Mouse (Mus musculus): ENCODE data around the gene Sdccag8. TPM values are rescaled to one million over a fixed set of nuclear protein-coding genes. Genes with fewer than 3 reads are reported as not detected.

The Sdccag8 gene
- polyA plus RNA-seq, 1 experiment from 2014 or later, result 15.6 TPM

DNA sequence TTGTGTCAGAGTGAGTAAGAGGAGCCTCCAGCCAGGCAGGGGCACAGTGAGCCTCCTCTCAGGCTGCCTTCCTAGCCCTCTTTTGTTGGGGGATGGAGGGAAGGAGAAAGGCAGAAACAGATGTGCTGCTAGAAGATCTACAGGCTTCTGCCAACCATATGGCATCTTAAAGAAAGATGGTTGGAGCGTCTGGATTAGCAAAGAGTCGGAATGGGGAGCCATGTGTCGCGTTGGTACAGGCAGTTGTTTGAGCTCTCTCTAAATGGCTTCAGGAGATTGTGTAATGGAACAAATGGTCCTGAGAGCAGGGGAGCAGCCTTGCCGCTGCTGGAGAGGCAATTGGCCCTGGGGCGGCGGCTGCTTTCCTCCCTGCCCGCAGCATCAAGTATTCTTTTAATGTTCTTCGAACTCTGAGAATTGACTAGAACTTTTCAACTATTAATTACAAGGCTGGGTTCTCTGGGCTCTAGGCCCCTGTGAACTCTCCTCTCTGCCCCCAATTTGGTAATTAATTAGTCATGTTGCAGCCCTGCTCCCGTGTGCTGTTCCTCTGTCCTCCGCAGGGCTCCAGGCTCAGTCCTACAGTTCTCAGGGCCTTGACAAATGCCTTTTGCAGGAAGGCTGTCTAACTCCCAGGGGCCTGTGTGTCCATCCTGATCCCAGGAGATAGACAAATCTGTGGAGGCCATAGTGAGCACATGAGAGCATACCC lies 180.4 kb downstream of the Sdccag8 start:
- Histone ChIP-seq H3K27ac (no peak overlapping the region), H3K9ac (no peak overlapping the region), H3K36me3 (no peaks in the 10 kb centered on the region), H3K4me1 (peaks cover 16% of the 10 kb centered on the region; the same call in 1 of the 2 replicates), H3K27me3 (replicated peaks) (no peaks in the 10 kb centered on the region), H3K4me2 (no peak overlapping the region), H3K4me3 (replicated peaks) (no peak overlapping the region), H3K9me3 (no peaks in the 10 kb centered on the region)
- 56% methylated on average over 11 of the region's 11 CpGs for WGBS
- no peak for ATAC-seq (ENCODE audit: insufficient read depth, low FRiP score, low read depth)

DNA sequence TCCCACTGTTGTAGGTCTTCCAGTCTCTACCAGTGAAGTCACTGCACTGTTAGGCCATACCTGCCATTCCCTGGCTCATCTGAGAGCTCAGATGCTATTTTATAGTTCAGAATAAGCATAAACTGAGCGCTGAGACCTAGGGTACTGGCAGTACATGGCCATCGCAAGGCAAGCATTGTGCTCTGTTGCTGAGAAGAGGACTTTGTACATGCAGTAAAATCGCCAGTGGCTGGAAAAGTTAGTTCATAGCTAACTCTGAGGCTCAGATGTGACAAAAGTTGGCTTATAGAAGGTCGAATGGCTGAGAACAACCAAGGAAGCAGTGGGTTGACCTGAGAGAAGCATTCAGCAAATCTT lies 180.9 kb downstream of the Sdccag8 start:
- Histone ChIP-seq H3K27me3 (replicated peaks) (no peaks in the 10 kb centered on the region), H3K4me3 (replicated peaks) (no peak overlapping the region), H3K9me3 (no peaks in the 10 kb centered on the region), H3K4me2 (no peak overlapping the region), H3K4me1 (peaks cover 16% of the 10 kb centered on the region; the same call in 1 of the 2 replicates), H3K36me3 (no peaks in the 10 kb centered on the region), H3K9ac (no peak overlapping the region), H3K27ac (no peak overlapping the region)
- ATAC-seq (ENCODE audit: insufficient read depth, low FRiP score, low read depth), result no peak
- WGBS, result 86% methylated on average over 4 of the region's 4 CpGs

DNA sequence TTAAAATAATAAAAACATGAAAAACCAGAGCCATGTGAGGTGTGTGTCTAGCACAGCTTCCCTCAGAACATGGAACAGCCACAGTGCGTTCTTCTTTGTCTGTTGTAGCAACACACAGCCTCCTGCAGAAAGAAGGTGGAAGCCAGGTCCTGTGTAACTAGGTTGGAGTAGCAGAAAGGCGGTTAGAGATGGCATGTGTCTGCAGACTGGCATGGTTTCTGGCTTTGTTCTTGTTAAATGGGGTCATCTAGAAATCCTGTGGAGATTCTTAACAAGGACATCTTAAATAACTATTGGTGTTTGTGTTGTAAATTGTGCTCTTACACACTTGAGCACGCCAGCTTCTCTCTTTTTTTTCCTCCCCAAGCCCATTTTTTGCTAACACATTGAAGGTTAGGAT lies 181.7 kb downstream of the Sdccag8 start:
- H3K4me3 ChIP-seq (replicated peaks), result no peak overlapping the region
- H3K27me3 ChIP-seq (replicated peaks), result no peaks in the 10 kb centered on the region
- no peak overlapping the region for H3K4me2 ChIP-seq
- ATAC-seq (ENCODE audit: insufficient read depth, low FRiP score, low read depth), result no peak
- 85% methylated on average over 3 of the region's 3 CpGs for WGBS
- peaks cover 16% of the 10 kb centered on the region; the same call in 1 of the 2 replicates for H3K4me1 ChIP-seq
- H3K36me3 ChIP-seq, result no peaks in the 10 kb centered on the region
- H3K27ac ChIP-seq, result no peak overlapping the region
- H3K9me3 ChIP-seq, result no peaks in the 10 kb centered on the region
- H3K9ac ChIP-seq, result no peak overlapping the region

- WGBS, result 42% methylated on average over 16 of the region's 16 CpGs
- no peak overlapping the region for H3K4me2 ChIP-seq
- H3K27me3 ChIP-seq (replicated peaks), result no peaks in the 10 kb centered on the region
- peaks cover 16% of the 10 kb centered on the region; the same call in 1 of the 2 replicates for H3K4me1 ChIP-seq
- H3K9me3 ChIP-seq, result no peaks in the 10 kb centered on the region
- no peak overlapping the region for H3K9ac ChIP-seq
- no peak for ATAC-seq (ENCODE audit: insufficient read depth, low FRiP score, low read depth)
- no peak overlapping the region for H3K27ac ChIP-seq
- H3K36me3 ChIP-seq, result no peaks in the 10 kb centered on the region
- H3K4me3 ChIP-seq (replicated peaks), result no peak overlapping the region
Measured at GRCm38 (mm10) chr1:176996630-176997201, 182.3 kb downstream of the Sdccag8 start.

GRCm38 (mm10) chr1:176997254-176997653 lies 182.8 kb downstream of the Sdccag8 start:
- Histone ChIP-seq H3K4me3 (replicated peaks) (no peak overlapping the region), H3K4me2 (no peak overlapping the region), H3K9ac (no peak overlapping the region), H3K27me3 (replicated peaks) (no peaks in the 10 kb centered on the region), H3K9me3 (no peaks in the 10 kb centered on the region), H3K4me1 (peaks cover 16% of the 10 kb centered on the region; the same call in 1 of the 2 replicates), H3K36me3 (no peaks in the 10 kb centered on the region), H3K27ac (no peak overlapping the region)
- ATAC-seq (ENCODE audit: insufficient read depth, low FRiP score, low read depth), result no peak
- 68% methylated on average over 6 of the region's 6 CpGs for WGBS

GRCm38 (mm10) chr1:176997711-176998689 lies 183.5 kb downstream of the Sdccag8 start:
- no peaks in the 10 kb centered on the region for H3K9me3 ChIP-seq
- peaks cover 16% of the 10 kb centered on the region; the same call in 1 of the 2 replicates for H3K4me1 ChIP-seq
- H3K27me3 ChIP-seq (replicated peaks), result no peaks in the 10 kb centered on the region
- WGBS, result 58% methylated on average over 33 of the region's 33 CpGs
- peak; percentile 67 for ATAC-seq (ENCODE audit: insufficient read depth, low FRiP score, low read depth)
- H3K27ac ChIP-seq, result no peak overlapping the region
- no peaks in the 10 kb centered on the region for H3K36me3 ChIP-seq
- H3K9ac ChIP-seq, result no peak overlapping the region
- H3K4me3 ChIP-seq (replicated peaks), result peak overlapping the region; percentile 19; the same call in 1 of the 2 replicates
- peak overlapping the region; percentile 41 for H3K4me2 ChIP-seq

DNA sequence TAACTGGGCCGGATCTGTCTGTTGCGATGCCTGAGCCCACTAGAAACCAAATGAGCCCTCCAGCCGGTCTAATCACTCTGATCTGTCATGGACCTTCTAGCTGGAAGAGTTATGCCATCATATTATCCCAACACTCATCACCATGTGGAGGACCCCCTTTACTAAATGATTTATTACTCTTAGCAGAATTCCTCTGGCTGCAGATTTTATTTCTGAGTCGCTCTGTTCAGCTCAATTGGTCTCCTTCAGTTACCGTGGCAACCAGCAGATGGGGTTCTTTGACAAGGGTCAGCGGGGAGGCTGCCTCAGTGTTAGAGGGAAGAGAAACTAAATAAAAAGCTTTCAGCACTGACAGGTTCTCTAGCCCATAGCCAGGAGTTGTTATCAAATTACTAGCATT lies 184.6 kb downstream of the Sdccag8 start:
- no peak for ATAC-seq (ENCODE audit: insufficient read depth, low FRiP score, low read depth)
- Histone ChIP-seq H3K9ac (no peak overlapping the region), H3K36me3 (no peaks in the 10 kb centered on the region), H3K9me3 (no peaks in the 10 kb centered on the region), H3K4me1 (peaks cover 16% of the 10 kb centered on the region; the same call in 1 of the 2 replicates), H3K27me3 (replicated peaks) (no peaks in the 10 kb centered on the region), H3K4me3 (replicated peaks) (no peak overlapping the region), H3K27ac (no peak overlapping the region), H3K4me2 (no peak overlapping the region)
- 38% methylated on average over 6 of the region's 6 CpGs for WGBS

- Histone ChIP-seq H3K4me2 (no peak overlapping the region), H3K27me3 (replicated peaks) (no peaks in the 10 kb centered on the region), H3K27ac (no peak overlapping the region), H3K9ac (no peak overlapping the region), H3K4me1 (peaks cover 5% of the 10 kb centered on the region; the same call in 1 of the 2 replicates), H3K4me3 (replicated peaks) (no peak overlapping the region), H3K9me3 (no peaks in the 10 kb centered on the region), H3K36me3 (no peaks in the 10 kb centered on the region)
- no peak for ATAC-seq (ENCODE audit: insufficient read depth, low FRiP score, low read depth)
- WGBS, result 68% methylated on average over 6 of the region's 6 CpGs
Measured at GRCm38 (mm10) chr1:177002951-177003350, 188.5 kb downstream of the Sdccag8 start.

DNA sequence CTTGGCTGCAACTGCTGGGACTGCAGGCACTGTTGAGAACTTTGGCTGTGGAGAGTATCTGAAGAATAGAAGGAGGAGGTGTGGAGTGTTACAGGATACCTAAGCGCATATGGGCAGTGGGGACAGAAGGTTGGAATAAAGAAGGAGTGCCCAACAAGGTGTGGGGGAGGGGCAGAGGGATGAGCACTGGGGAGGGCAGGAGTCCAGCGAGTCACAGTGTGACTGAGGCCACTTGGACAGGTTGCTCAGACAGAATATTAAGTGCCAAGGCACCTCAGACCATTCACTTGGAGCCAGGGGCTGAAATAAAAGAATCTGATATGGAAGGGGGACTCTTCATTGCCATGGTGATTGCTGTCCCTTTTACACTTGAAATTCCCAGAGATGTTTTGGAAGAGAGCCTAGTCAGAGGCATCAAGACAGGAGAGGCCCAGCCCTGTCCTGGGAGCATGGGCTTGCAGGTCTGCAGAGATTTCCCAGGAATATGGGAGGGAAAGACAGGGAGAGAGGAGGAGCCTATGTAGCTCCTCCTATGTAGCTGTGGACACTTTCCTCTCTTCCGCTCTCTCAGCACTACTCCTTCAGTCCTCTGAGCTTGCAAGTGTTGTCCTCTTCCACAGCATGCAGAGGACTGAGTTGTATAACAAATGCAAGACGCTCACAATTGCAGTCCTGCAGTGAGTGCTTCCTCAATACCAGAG lies 189.7 kb downstream of the Sdccag8 start:
- H3K9me3 ChIP-seq, result no peaks in the 10 kb centered on the region
- no peak for ATAC-seq (ENCODE audit: insufficient read depth, low FRiP score, low read depth)
- no peaks in the 10 kb centered on the region for H3K27me3 ChIP-seq (replicated peaks)
- no peaks in the 10 kb centered on the region; the same call in 1 of the 2 replicates for H3K4me1 ChIP-seq
- 72% methylated on average over 4 of the region's 4 CpGs for WGBS
- no peak overlapping the region for H3K27ac ChIP-seq
- no peak overlapping the region for H3K4me2 ChIP-seq
- H3K4me3 ChIP-seq (replicated peaks), result no peak overlapping the region
- H3K36me3 ChIP-seq, result no peaks in the 10 kb centered on the region
- no peak overlapping the region for H3K9ac ChIP-seq

GRCm38 (mm10) chr1:177007405-177007804 lies 192.9 kb downstream of the Sdccag8 start:
- no peak for ATAC-seq (ENCODE audit: insufficient read depth, low FRiP score, low read depth)
- H3K36me3 ChIP-seq, result no peaks in the 10 kb centered on the region
- H3K27me3 ChIP-seq (replicated peaks), result no peaks in the 10 kb centered on the region
- 83% methylated on average over 3 of the region's 3 CpGs for WGBS
- no peak overlapping the region for H3K4me2 ChIP-seq
- H3K4me1 ChIP-seq, result peaks cover 6% of the 10 kb centered on the region
- no peaks in the 10 kb centered on the region for H3K9me3 ChIP-seq
- no peak overlapping the region for H3K9ac ChIP-seq
- H3K27ac ChIP-seq, result no peak overlapping the region
- H3K4me3 ChIP-seq (replicated peaks), result no peak overlapping the region

- Histone ChIP-seq H3K36me3 (no peaks in the 10 kb centered on the region), H3K27ac (no peak overlapping the region), H3K9ac (no peak overlapping the region), H3K4me3 (replicated peaks) (no peak overlapping the region), H3K9me3 (no peaks in the 10 kb centered on the region), H3K4me1 (peaks cover 6% of the 10 kb centered on the region), H3K27me3 (replicated peaks) (no peaks in the 10 kb centered on the region), H3K4me2 (no peak overlapping the region)
- WGBS, result 70% methylated on average over 1 of the region's 1 CpGs
- ATAC-seq (ENCODE audit: insufficient read depth, low FRiP score, low read depth), result no peak
Measured at GRCm38 (mm10) chr1:177008777-177009176, 194.3 kb downstream of the Sdccag8 start.
